Mouse (Mus musculus) MEL (cell line): Measurements from ENCODE around the gene Eif5b.

Source experiments
- CTCF ChIP-seq, 3 experiments: IDR thresholded peaks in 2 of 3; conservative IDR thresholded peaks in 1 of 3; 2 replicates each; pipeline ENCODE4 v1.5.1; 2011 to 2012; ENCODE audit warnings: low read length in 3 of 3, low read depth in 2 of 3, mild to moderate bottlenecking in 2 of 3, improper control_type of control experiment in 1 of 3, inconsistent platforms in 1 of 3, mixed read lengths in 1 of 3, moderate library complexity in 1 of 3; ENCODE audit not compliant: control insufficient read depth in 1 of 3, insufficient read depth in 1 of 3, poor library complexity in 1 of 3, severe bottlenecking in 1 of 3
- EP300 ChIP-seq, 2 experiments: IDR thresholded peaks; 2 replicates each; pipeline ENCODE4 v1.6.1; 2011; ENCODE audit warnings: improper control_type of control experiment in 2 of 2, low read length in 2 of 2, low read depth in 1 of 2, mild to moderate bottlenecking in 1 of 2
- ETS1 ChIP-seq: IDR thresholded peaks from 2 replicates; pipeline ENCODE4 v1.6.1; 2012; ENCODE audit warnings: low read depth, mild to moderate bottlenecking, inconsistent platforms, low read length, improper control_type of control experiment, moderate library complexity
- SMC3 ChIP-seq: IDR thresholded peaks from 2 replicates; pipeline ENCODE4 v1.6.1; 2011; ENCODE audit warnings: low read depth, low read length, improper control_type of control experiment

- TF ChIP-seq ETS1 = no peak
- no peak for TF ChIP-seq SMC3
- no peak for TF ChIP-seq EP300 (IDR thresholded peaks at IDR 0.05; ENCODE audit: low read depth in 1 of 2, low read length in 2 of 2)
- no peak for TF ChIP-seq CTCF (IDR thresholded peaks at IDR 0.05 in 2 of 3, conservative IDR thresholded peaks at IDR 0.05 in 1 of 3; ENCODE audit: control insufficient read depth in 1 of 3, insufficient read depth in 1 of 3, low read depth in 2 of 3, low read length in 3 of 3, poor library complexity in 1 of 3, severe bottlenecking in 1 of 3)
Measured at GRCm38 (mm10) chr1:38027301-38027700, 29.5 kb downstream of the Eif5b start.
